In genomic region chr2:106856361-106856961, GRCm38 (mm10) we compare ENCODE assay signal across 11 mouse cellular contexts.
DNase-seq lines count a peak whose midpoint lies in the region; ATAC-seq and TF ChIP-seq lines count a peak whose summit lies in the region.
"Had no signal": no experiment of that assay in that cellular context is flagged by ENCODE, and none has a peak within 500 bp of the region (broad histone marks: within the 10 kb centered on the region; RNA-seq: fewer than 3 reads in every experiment).

No protein-coding gene starts in this region.

- H3K27me3 ChIP-seq in heart, embryonic 15.5 days: no peaks in the 10 kb centered on the region
- no peaks in the 10 kb centered on the region for H3K27me3 ChIP-seq in heart, adult 2 months (ENCODE audit: control insufficient read depth, insufficient read depth, low read length)
- no peaks in the 10 kb centered on the region for H3K27me3 ChIP-seq in forebrain, embryonic 15.5 days
- H3K27me3 ChIP-seq: CH12.LX had no signal

- no peak for TF ChIP-seq EP300 in heart, adult 2 months (IDR thresholded peaks at IDR 0.05; ENCODE audit: insufficient read depth, low read depth, low read length)

- DNase-seq in heart, adult 2 months: no peak
- peak; percentile 76 for DNase-seq in brain, embryonic 14.5 days (ENCODE audit: low read depth)
- DNase-seq in mesoderm, embryonic 11.5 days (ENCODE audit: low read depth, low spot score): peak; percentile 80
- no peak for DNase-seq in left cerebral cortex, adult 9 months (ENCODE audit: low spot score in 2 of 2)
- DNase-seq in testis, postnatal 10 days (ENCODE audit: low spot score): no peak
- DNase-seq in MN1 (ENCODE audit: low spot score): no peak
- DNase-seq: right cerebral cortex, adult 18-20 months had no signal

- no peak for ATAC-seq in heart, embryonic 15.5 days (replicated peaks; ENCODE audit: insufficient number of reproducible peaks, insufficient read depth, low FRiP score, low read depth)
- peak; percentile 41; the same call in 1 of the 2 replicates for ATAC-seq in forebrain, embryonic 15.5 days (replicated peaks)

- no peaks in the 10 kb centered on the region for H3K36me3 ChIP-seq in heart, embryonic 15.5 days
- H3K36me3 ChIP-seq in heart, adult 2 months (ENCODE audit: control insufficient read depth, insufficient read depth, low read length): no peaks in the 10 kb centered on the region
- H3K36me3 ChIP-seq in forebrain, embryonic 15.5 days: no peaks in the 10 kb centered on the region

- peaks cover 57% of the 10 kb centered on the region for H3K4me1 ChIP-seq in heart, embryonic 15.5 days (replicated peaks)
- H3K4me1 ChIP-seq in heart, adult 2 months (ENCODE audit: control insufficient read depth, insufficient read depth, low read length): peaks cover 6% of the 10 kb centered on the region
- peaks cover 65% of the 10 kb centered on the region for H3K4me1 ChIP-seq in forebrain, embryonic 15.5 days

- no peaks in the 10 kb centered on the region for H3K79me2 ChIP-seq in heart, adult 2 months (replicated peaks; ENCODE audit: control insufficient read depth, insufficient read depth, low read length)

- TF ChIP-seq POLR2A in heart, adult 2 months (IDR thresholded peaks at IDR 0.05; ENCODE audit: insufficient read depth, low read depth, low read length): no peak
- TF ChIP-seq POLR2A in brain, embryonic 14.5 days (IDR thresholded peaks at IDR 0.05; ENCODE audit: borderline replicate concordance, extremely low read depth, insufficient read depth, insufficient read length, poor library complexity, severe bottlenecking): no peak

- no peaks in the 10 kb centered on the region for H3K9me3 ChIP-seq in heart, embryonic 15.5 days (replicated peaks)
- H3K9me3 ChIP-seq in forebrain, embryonic 15.5 days: no peaks in the 10 kb centered on the region

- no peak for TF ChIP-seq CTCF in heart, adult 2 months (IDR thresholded peaks at IDR 0.05)
- TF ChIP-seq CTCF in brain, embryonic 14.5 days (IDR thresholded peaks at IDR 0.05; ENCODE audit: borderline replicate concordance, extremely low read depth, insufficient read depth, insufficient read length): no peak

- intact Hi-C loops in heart, adult 2 months (cut with DNase I): no loop called here

- no peak overlapping the region for H3K4me2 ChIP-seq in heart, embryonic 15.5 days
- H3K4me2 ChIP-seq in forebrain, embryonic 15.5 days (replicated peaks): no peak overlapping the region

- peak overlapping the region; percentile 14; the same call in 1 of the 2 replicates for H3K27ac ChIP-seq in heart, embryonic 15.5 days
- no peak overlapping the region for H3K27ac ChIP-seq in heart, adult 2 months
- peak overlapping the region; percentile 30 for H3K27ac ChIP-seq in forebrain, embryonic 15.5 days (replicated peaks)
- H3K27ac ChIP-seq: macrophage had no signal

- 69% methylated on average over 9 of the region's 9 CpGs for WGBS in heart, embryonic 15.5 days
- WGBS in heart, adult 2 months: 85% methylated on average over 9 of the region's 9 CpGs
- WGBS in forebrain, embryonic 15.5 days: 24% methylated on average over 9 of the region's 9 CpGs

- H3K4me3 ChIP-seq in heart, embryonic 15.5 days: no peak overlapping the region
- no peak overlapping the region for H3K4me3 ChIP-seq in heart, adult 2 months
- no peak overlapping the region for H3K4me3 ChIP-seq in forebrain, embryonic 15.5 days

- no peak overlapping the region for H3K9ac ChIP-seq in heart, embryonic 15.5 days
- no peak overlapping the region for H3K9ac ChIP-seq in heart, adult 2 months (ENCODE audit: low read depth, low read length)
- H3K9ac ChIP-seq in forebrain, embryonic 15.5 days (replicated peaks): no peak overlapping the region

Comparison
In these comparisons a context has a peak if more than half of its experiments do, and no peak if none do; other contexts are left out.
1. DNase-seq: peak in brain, embryonic 14.5 days (single experiment) and mesoderm, embryonic 11.5 days (single experiment); none in heart, adult 2 months (0 of 2), left cerebral cortex, adult 9 months (0 of 2), testis, postnatal 10 days (single experiment) and MN1 (single experiment).